Mouse (Mus musculus) cerebellum, adult 2 months (tissue): ENCODE data around the gene Trim62.
"Not testable (repeated sequence)": the region's sequence is repeated elsewhere in the genome, so short reads cannot be mapped to it uniquely, and the experiment has no call there.

Experiments used
- CTCF ChIP-seq: fragments of 200-500 bp; IDR thresholded peaks from 2 replicates; pipeline ENCODE4 v1.5.1; 2011; ENCODE audit warnings: low read depth, mild to moderate bottlenecking, control low read depth, low read length, moderate library complexity, borderline replicate concordance; ENCODE audit not compliant: insufficient read depth
- POLR2A ChIP-seq: fragments of 200-500 bp; IDR thresholded peaks from 2 replicates; pipeline ENCODE4 v1.6.1; 2011; ENCODE audit warnings: low read length, control low read depth, borderline replicate concordance; ENCODE audit not compliant: insufficient read depth

DNA sequence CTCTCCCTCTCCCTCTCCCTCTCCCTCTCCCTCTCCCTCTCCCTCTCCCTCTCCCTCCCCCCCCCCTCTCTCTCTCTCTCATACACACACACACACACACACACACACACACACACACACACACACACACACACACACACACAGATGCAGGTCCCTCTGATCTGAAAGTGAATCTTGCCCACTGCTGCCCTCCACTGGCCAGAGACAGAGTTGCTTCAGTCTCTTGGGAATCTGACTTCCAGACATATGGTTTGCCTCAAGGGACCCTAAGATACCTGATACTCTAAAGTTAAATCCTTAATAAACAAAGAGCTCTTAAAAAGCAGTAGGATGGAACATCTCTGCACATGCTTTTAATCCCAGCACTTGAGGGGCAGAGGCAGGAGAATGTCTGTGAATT is 25.2 kb upstream of the Trim62 start:
- TF ChIP-seq CTCF = peak; percentile 74
- TF ChIP-seq POLR2A = not testable (repeated sequence)
